Mouse (Mus musculus) CH12.LX (cell line): ENCODE measurements around the gene Galc. TPM values are rescaled to one million over a fixed set of nuclear protein-coding genes. Genes with fewer than 3 reads are reported as not detected.

Experiments
- DNase-seq: peaks from one replicate; pipeline ENCODE4 v3.0.0-alpha.2; 2013; ENCODE audit errors: extremely low read depth
- H3K27ac ChIP-seq: 2 replicates; pipeline ENCODE4 v1.5.1; 2012; ENCODE audit warnings: low read depth, mild to moderate bottlenecking, control low read depth, moderate library complexity; ENCODE audit not compliant: insufficient read depth
- H3K27me3 ChIP-seq: replicated peaks from 2 replicates; pipeline ENCODE3; 2012; ENCODE audit warnings: inconsistent platforms
- H3K36me3 ChIP-seq, 2 experiments: replicated peaks in 1 of 2; 2 replicates each; pipeline versions ENCODE3 to v1.6.1; 2012; ENCODE audit warnings: inconsistent platforms in 1 of 2, low read length in 1 of 2, mild to moderate bottlenecking in 1 of 2, mixed read lengths in 1 of 2, moderate library complexity in 1 of 2; ENCODE audit not compliant: control insufficient read depth in 1 of 2, insufficient read depth in 1 of 2
- H3K4me1 ChIP-seq, 2 experiments: 2 replicates each; pipeline ENCODE4 v1.6.1; 2012; ENCODE audit warnings: inconsistent platforms in 1 of 2, moderate library complexity in 1 of 2; ENCODE audit not compliant: insufficient read depth in 2 of 2, control insufficient read depth in 1 of 2
- H3K4me2 ChIP-seq: 2 replicates; pipeline ENCODE4 v1.6.1; 2012; ENCODE audit warnings: low read depth, mild to moderate bottlenecking, control low read depth; ENCODE audit not compliant: poor library complexity, insufficient read depth, severe bottlenecking
- H3K4me3 ChIP-seq, 3 experiments: fragments of 150-350 bp in 1 of 3; sonication (generic) in 1 of 3; replicated peaks in 1 of 3; 2 replicates each; pipeline versions ENCODE3 to v1.5.1; 2011 to 2012; ENCODE audit warnings: low read depth in 2 of 3, low read length in 2 of 3, mild to moderate bottlenecking in 2 of 3, moderate library complexity in 2 of 3, control low read depth in 1 of 3, improper control_type of control experiment in 1 of 3, inconsistent platforms in 1 of 3, mixed read lengths in 1 of 3; ENCODE audit not compliant: poor library complexity in 1 of 3
- H3K79me2 ChIP-seq: replicated peaks from 2 replicates; pipeline ENCODE4 v1.6.1; 2012; ENCODE audit warnings: mild to moderate bottlenecking, moderate library complexity; ENCODE audit not compliant: control insufficient read depth, poor library complexity, insufficient read depth, severe bottlenecking; ENCODE audit errors: extremely low read depth
- H3K9ac ChIP-seq: 2 replicates; pipeline ENCODE4 v1.6.1; 2012; ENCODE audit warnings: low read depth, mild to moderate bottlenecking, control low read depth, moderate library complexity; ENCODE audit not compliant: insufficient read depth
- H3K9me3 ChIP-seq: replicated peaks from 2 replicates; pipeline ENCODE3; 2012; ENCODE audit warnings: low read length, inconsistent platforms, mixed read lengths
- BHLHE40 ChIP-seq: IDR thresholded peaks from 2 replicates; pipeline ENCODE4 v1.6.1; 2011; ENCODE audit warnings: mild to moderate bottlenecking, low read depth, low read length, improper control_type of control experiment
- CHD1 ChIP-seq: IDR thresholded peaks from 2 replicates; pipeline ENCODE4 v1.6.1; 2012; ENCODE audit warnings: low read depth, low read length, improper control_type of control experiment, inconsistent platforms
- CHD2 ChIP-seq: IDR thresholded peaks from 2 replicates; pipeline ENCODE4 v1.6.1; 2011; ENCODE audit warnings: low read length, improper control_type of control experiment
- CTCF ChIP-seq, 2 experiments: IDR thresholded peaks in 1 of 2; conservative IDR thresholded peaks in 1 of 2; 2 replicates each; pipeline ENCODE4 v1.5.1; 2011 to 2012; ENCODE audit warnings: low read depth in 2 of 2, low read length in 2 of 2, improper control_type of control experiment in 1 of 2, inconsistent platforms in 1 of 2, mild to moderate bottlenecking in 1 of 2, moderate library complexity in 1 of 2
- E2F4 ChIP-seq: IDR thresholded peaks from 2 replicates; pipeline ENCODE4 v1.6.1; 2011; ENCODE audit warnings: low read depth, low read length, improper control_type of control experiment; ENCODE audit not compliant: insufficient replicate concordance
- ELF1 ChIP-seq: IDR thresholded peaks from 2 replicates; pipeline ENCODE4 v1.6.1; 2014; ENCODE audit warnings: low read depth, mild to moderate bottlenecking, inconsistent platforms, low read length, improper control_type of control experiment
- EP300 ChIP-seq: IDR thresholded peaks from 2 replicates; pipeline ENCODE4 v1.6.1; 2011; ENCODE audit warnings: low read length, improper control_type of control experiment
- ETS1 ChIP-seq: conservative IDR thresholded peaks from 2 replicates; pipeline ENCODE4 v1.6.1; 2012; ENCODE audit warnings: low read depth, mild to moderate bottlenecking, inconsistent platforms, low read length, improper control_type of control experiment, moderate library complexity
- HCFC1 ChIP-seq: IDR thresholded peaks from 2 replicates; pipeline ENCODE4 v1.6.1; 2012; ENCODE audit warnings: low read depth, mild to moderate bottlenecking, inconsistent platforms, low read length, improper control_type of control experiment
- IRF4 ChIP-seq: IDR thresholded peaks from 2 replicates; pipeline ENCODE4 v1.6.1; 2014; ENCODE audit warnings: low read depth, mild to moderate bottlenecking, inconsistent platforms, low read length, improper control_type of control experiment
- JUN ChIP-seq: IDR thresholded peaks from 2 replicates; pipeline ENCODE4 v1.6.1; 2011; ENCODE audit warnings: low read depth, mild to moderate bottlenecking, low read length, improper control_type of control experiment, moderate library complexity; ENCODE audit not compliant: insufficient read depth
- JUND ChIP-seq: conservative IDR thresholded peaks from 2 replicates; pipeline ENCODE4 v1.6.1; 2011; ENCODE audit warnings: low read depth, low read length, improper control_type of control experiment
- KAT2A ChIP-seq: IDR thresholded peaks from 2 replicates; pipeline ENCODE4 v1.6.1; 2012; ENCODE audit warnings: low read length, improper control_type of control experiment, inconsistent platforms; ENCODE audit not compliant: insufficient replicate concordance
- MAFK ChIP-seq: IDR thresholded peaks from 2 replicates; pipeline ENCODE4 v1.6.1; 2011; ENCODE audit warnings: low read length, improper control_type of control experiment; ENCODE audit not compliant: insufficient replicate concordance
- MAX ChIP-seq: IDR thresholded peaks from 2 replicates; pipeline ENCODE4 v1.6.1; 2011; ENCODE audit warnings: low read length, improper control_type of control experiment
- MAZ ChIP-seq: IDR thresholded peaks from 2 replicates; pipeline ENCODE4 v1.6.1; 2012; ENCODE audit warnings: low read depth, mild to moderate bottlenecking, inconsistent platforms, low read length, improper control_type of control experiment, moderate library complexity
- MEF2A ChIP-seq: IDR thresholded peaks from 2 replicates; pipeline ENCODE4 v1.6.1; 2014; ENCODE audit warnings: low read depth, mild to moderate bottlenecking, inconsistent platforms, low read length, improper control_type of control experiment, borderline replicate concordance
- MXI1 ChIP-seq: IDR thresholded peaks from 2 replicates; pipeline ENCODE4 v1.6.1; 2011; ENCODE audit warnings: mild to moderate bottlenecking, low read depth, low read length, improper control_type of control experiment
- MYC ChIP-seq: IDR thresholded peaks from 2 replicates; pipeline ENCODE4 v1.6.1; 2011; ENCODE audit warnings: low read depth, mild to moderate bottlenecking, improper control_type of control experiment, low read length
- NELFE ChIP-seq: IDR thresholded peaks from 2 replicates; pipeline ENCODE4 v1.6.1; 2011; ENCODE audit warnings: low read depth, low read length, improper control_type of control experiment
- NRF1 ChIP-seq: IDR thresholded peaks from 2 replicates; pipeline ENCODE4 v1.6.1; 2014; ENCODE audit warnings: low read depth, mild to moderate bottlenecking, inconsistent platforms, low read length, improper control_type of control experiment, moderate library complexity
- PAX5 ChIP-seq: IDR thresholded peaks from 2 replicates; pipeline ENCODE4 v1.6.1; 2012; ENCODE audit warnings: low read length, inconsistent platforms, mixed read lengths
- POLR2A ChIP-seq: IDR thresholded peaks from 2 replicates; pipeline ENCODE4 v1.6.1; 2011; ENCODE audit warnings: low read depth, mild to moderate bottlenecking, improper control_type of control experiment, low read length
- POLR2AphosphoS2 ChIP-seq: IDR thresholded peaks from 2 replicates; pipeline ENCODE4 v1.6.1; 2011; ENCODE audit warnings: low read depth, low read length, improper control_type of control experiment
- RCOR1 ChIP-seq: conservative IDR thresholded peaks from 2 replicates; pipeline ENCODE4 v1.6.1; 2012; ENCODE audit warnings: low read depth, mild to moderate bottlenecking, inconsistent platforms, low read length, improper control_type of control experiment
- SIN3A ChIP-seq: IDR thresholded peaks from 2 replicates; pipeline ENCODE4 v1.6.1; 2012; ENCODE audit warnings: low read length, improper control_type of control experiment, inconsistent platforms
- SMC3 ChIP-seq: IDR thresholded peaks from 2 replicates; pipeline ENCODE4 v1.6.1; 2011; ENCODE audit warnings: low read depth, low read length, improper control_type of control experiment
- TBP ChIP-seq: conservative IDR thresholded peaks from 2 replicates; pipeline ENCODE4 v1.6.1; 2011; ENCODE audit warnings: low read depth, low read length, improper control_type of control experiment
- TCF12 ChIP-seq: IDR thresholded peaks from 2 replicates; pipeline ENCODE4 v1.6.1; 2014; ENCODE audit warnings: low read depth, mild to moderate bottlenecking, inconsistent platforms, low read length, improper control_type of control experiment
- UBTF ChIP-seq: IDR thresholded peaks from 2 replicates; pipeline ENCODE4 v1.6.1; 2012; ENCODE audit warnings: low read depth, mild to moderate bottlenecking, inconsistent platforms, low read length, improper control_type of control experiment, moderate library complexity
- USF1 ChIP-seq: IDR thresholded peaks from 2 replicates; pipeline ENCODE4 v1.6.1; 2014; ENCODE audit warnings: low read depth, mild to moderate bottlenecking, inconsistent platforms, low read length, improper control_type of control experiment
- USF2 ChIP-seq: conservative IDR thresholded peaks from 2 replicates; pipeline ENCODE4 v1.6.1; 2011; ENCODE audit warnings: low read depth, low read length, improper control_type of control experiment
- ZC3H11A ChIP-seq: IDR thresholded peaks from 2 replicates; pipeline ENCODE4 v1.6.1; 2012; ENCODE audit warnings: low read depth, mild to moderate bottlenecking, inconsistent platforms, low read length, improper control_type of control experiment
- ZKSCAN1 ChIP-seq: IDR thresholded peaks from 2 replicates; pipeline ENCODE4 v1.6.1; 2012; ENCODE audit warnings: low read depth, inconsistent platforms, low read length, improper control_type of control experiment, borderline replicate concordance
- ZMIZ1 ChIP-seq: IDR thresholded peaks from 2 replicates; pipeline ENCODE4 v1.6.1; 2012; ENCODE audit warnings: low read depth, mild to moderate bottlenecking, inconsistent platforms, low read length, improper control_type of control experiment
- ZNF384 ChIP-seq: IDR thresholded peaks from 2 replicates; pipeline ENCODE4 v1.6.1; 2012; ENCODE audit warnings: low read depth, low read length, improper control_type of control experiment, inconsistent platforms
- dilution Hi-C: fragments of 300-500 bp; cut with MboI; formaldehyde crosslinking; loops from 2 replicates; pipeline ENCODE4 v1.14.3; 2020; ENCODE audit warnings: low sequenced_read_pairs; ENCODE audit not compliant: extremely low pct_unique_long_range_greater_than_20kb, extremely low pct_ligation_motif_present
- in situ Hi-C: fragments of 300-500 bp; cut with MboI; formaldehyde crosslinking; loops from 3 replicates; pipeline ENCODE4 v1.14.3; 2019; ENCODE audit warnings: low sequenced_read_pairs, low pct_ligation_motif_present, low pct_unique_long_range_greater_than_20kb, mixed read lengths
- polyA plus RNA-seq: library from polyadenylated mRNA; unstranded; fragments of >175 nt; gene quantifications from 2 replicates; pipeline ENCODE4 v1.2.1, GENCODE M21; 2012; ENCODE audit warnings: low read depth; ENCODE audit not compliant: insufficient read length
- total RNA-seq, 2 experiments: library from RNA; depleted of rRNA; stranded (reverse); fragments of 300-350 nt in 1 of 2; fragments of >200 nt in 1 of 2; gene quantifications; 2 replicates each; pipeline ENCODE4 v1.2.3; 2012 to 2014

The Galc gene
- total and polyA plus RNA-seq, 3 experiments, result 1.6 to 9.1 (median 6.4) TPM

DNA sequence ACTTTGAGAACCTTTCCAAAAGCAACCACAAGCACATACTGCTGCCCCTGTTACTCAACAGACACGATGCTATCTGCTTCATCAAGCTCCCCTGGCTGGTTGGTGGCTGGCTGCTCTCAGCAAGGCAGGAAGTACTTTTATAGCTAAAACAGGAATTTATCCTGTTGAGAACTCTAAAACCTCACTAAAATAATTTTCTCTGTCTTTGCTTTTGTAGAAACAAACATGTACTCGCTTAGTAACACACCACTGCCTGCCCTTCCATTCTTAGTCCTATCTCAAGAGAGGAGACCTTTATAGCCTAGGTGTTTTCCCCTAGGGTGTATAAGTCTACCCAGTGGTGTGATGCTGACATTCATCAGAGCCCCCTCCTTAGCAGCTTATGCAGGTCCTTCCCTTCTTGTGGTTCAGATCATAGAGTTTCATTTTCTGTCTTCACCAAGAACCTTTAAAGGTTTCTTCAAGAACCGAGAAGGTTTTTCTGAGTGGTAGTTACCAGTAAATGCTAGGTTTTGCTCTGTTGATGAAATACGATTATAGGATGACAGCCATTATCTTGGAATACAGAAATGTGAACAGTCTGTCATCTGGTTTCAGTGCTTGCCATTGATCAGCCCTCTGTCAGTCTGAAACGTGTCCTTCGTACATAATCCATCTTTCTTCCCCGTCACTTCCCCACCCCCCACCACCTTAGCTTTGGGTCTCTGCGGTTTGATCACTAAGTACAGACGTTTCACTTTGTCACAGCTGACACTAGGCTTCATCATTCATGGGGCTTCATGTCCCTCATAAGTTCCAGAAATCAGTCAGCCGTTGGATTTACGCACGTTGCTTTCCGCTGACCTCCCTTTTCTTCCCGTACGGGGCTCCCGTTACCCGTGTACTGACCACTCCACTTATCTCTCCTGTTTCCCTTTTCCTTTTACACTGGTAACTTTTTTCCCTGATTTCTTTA is 10.8 kb upstream of the Galc start:
- Histone ChIP-seq H3K9me3 (no peaks in the 10 kb centered on the region), H3K4me1 (peaks cover 14 to 52% of the 10 kb centered on the region in 2 experiments), H3K4me3 (peak overlapping the region; percentile 53 to 91 (median 67)), H3K27me3 (no peaks in the 10 kb centered on the region), H3K9ac (peak overlapping the region; percentile 97), H3K27ac (peak overlapping the region; percentile 97), H3K4me2 (peak overlapping the region; percentile 80), H3K36me3 (peaks cover 10 to 21% of the 10 kb centered on the region in 2 experiments), H3K79me2 (peaks cover 37% of the 10 kb centered on the region)
- in situ Hi-C loops (loop anchor here (10.0 kb wide), 1 partner anchor 55 kb away; no protein-coding TSS in a partner anchor), dilution Hi-C loops (no loop called here)
- peak; percentile 92 for DNase-seq
- TF ChIP-seq CHD2 (peak; percentile 95), NELFE (0 out of 2 replicates have a peak, but pooled peaks have one; percentile 9), POLR2A (peak; percentile 37), MAFK (peak; percentile 87), ETS1 (peak; percentile 97), SMC3 (0 out of 2 replicates have a peak, but pooled peaks have one; percentile 19), IRF4 (peak; percentile 96), SIN3A (peak; percentile 89), KAT2A (0 out of 2 replicates have a peak, but pooled peaks have one; percentile 46), MXI1 (peak; percentile 86; the same call in 1 of the 2 replicates), POLR2AphosphoS2 (no peak), ZNF384 (peak; percentile 48), ELF1 (0 out of 2 replicates have a peak, but pooled peaks have one; percentile 36), TCF12 (peak; percentile 72), CTCF (conservative IDR thresholded peaks at IDR 0.05 in 1 of 2, IDR thresholded peaks at IDR 0.05 in 1 of 2; ENCODE audit: low read depth in 2 of 2, low read length in 2 of 2) (no peak), ZKSCAN1 (no peak), USF1 (no peak), MEF2A (peak; percentile 87), EP300 (peak; percentile 62), ZMIZ1 (peak; percentile 32; the same call in 1 of the 2 replicates), HCFC1 (no peak), MYC (peak; percentile 93), PAX5 (no peak), RCOR1 (peak; percentile 86), TBP (peak; percentile 80), CHD1 (no peak), JUN (peak; percentile 80), ZC3H11A (no peak), MAX (peak; percentile 77), USF2 (no peak), E2F4 (peak; percentile 58; the same call in 1 of the 2 replicates), MAZ (peak; percentile 78; the same call in 1 of the 2 replicates), UBTF (peak; percentile 61; the same call in 1 of the 2 replicates), BHLHE40 (peak; percentile 97), NRF1 (no peak), JUND (peak; percentile 84)
